Mouse (Mus musculus) heart, postnatal 10 days (tissue): ENCODE data around the gene Ccna2. TPM values are rescaled to one million over a fixed set of nuclear protein-coding genes. Genes with fewer than 3 reads are reported as not detected.

Source experiments
- DNase-seq, 2 experiments: peaks; one replicate each; pipeline ENCODE4 v3.0.0; 2021
- intact Hi-C: fragments of 180-260 bp; cut with DNase I; formaldehyde crosslinking; loops from one replicate; pipeline ENCODE4 v1.15.1; 2025
- total RNA-seq, 2 experiments: library from RNA; stranded (reverse); gene quantifications; 2 replicates each; pipeline ENCODE4 v1.2.3; 2021

Ccna2 gene
- total RNA-seq, 2 experiments from 2014 or later: 29.5 to 31.1 TPM

DNA sequence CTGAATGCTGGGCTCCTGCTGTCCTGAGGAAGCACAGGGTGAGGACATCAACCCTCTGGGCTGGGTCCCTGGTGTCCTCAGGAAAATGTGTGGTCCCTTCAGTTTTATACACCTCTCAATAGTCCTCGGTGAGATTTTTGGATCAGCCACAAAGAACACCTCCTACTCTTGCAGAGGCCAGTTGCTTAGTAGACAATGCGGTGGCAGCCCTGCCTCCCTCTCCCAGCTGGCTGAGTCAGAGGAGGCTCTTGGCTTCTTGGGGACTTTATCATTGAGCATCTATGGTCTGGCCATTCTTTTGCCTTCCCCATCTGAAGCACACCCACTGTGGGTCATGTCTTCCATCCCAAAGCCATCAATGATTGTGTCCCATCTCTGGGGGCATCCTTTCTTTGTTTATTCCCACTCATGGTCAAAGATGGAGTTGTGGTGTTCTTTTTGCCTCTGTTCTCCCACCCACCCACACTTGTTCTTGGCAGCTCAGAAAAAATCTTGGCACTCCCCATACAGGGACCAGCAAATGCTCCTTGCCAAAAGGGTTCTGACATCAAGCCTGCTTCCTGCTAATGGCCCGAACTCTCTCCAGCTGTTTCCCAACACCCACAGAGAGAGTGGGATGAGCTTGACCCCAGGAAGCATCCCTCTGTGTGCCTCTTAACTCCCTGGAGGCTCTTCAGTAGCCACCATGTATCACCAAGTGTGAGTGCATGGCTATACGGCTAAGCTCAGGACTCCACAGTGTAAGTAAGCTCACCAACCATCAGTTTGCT, 34.1 kb downstream of the Ccna2 start:
- intact Hi-C loops: no loop called here
- peak; percentile 24 to 32 for DNase-seq

DNA sequence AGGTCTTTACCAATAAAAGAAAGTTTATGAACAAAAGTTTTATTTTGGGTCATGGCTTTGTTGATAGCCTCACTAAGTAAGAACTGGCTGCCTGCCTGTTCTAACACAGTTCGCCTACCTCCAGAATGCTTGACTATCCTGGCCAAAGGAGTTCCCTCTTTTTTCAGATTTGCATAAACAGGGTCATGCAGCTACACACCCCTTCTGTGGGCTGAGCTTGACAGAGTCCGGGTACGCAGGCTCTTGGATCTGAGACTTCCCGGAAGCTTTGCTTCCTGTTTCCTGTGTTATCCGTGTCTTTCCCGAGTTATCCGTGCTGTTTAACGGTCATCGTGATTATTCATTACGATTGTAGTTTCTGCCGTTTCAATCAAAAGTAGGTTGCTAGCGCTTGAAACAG, 35.9 kb downstream of the Ccna2 start:
- intact Hi-C loops: no loop called here
- no peak for DNase-seq

DNA sequence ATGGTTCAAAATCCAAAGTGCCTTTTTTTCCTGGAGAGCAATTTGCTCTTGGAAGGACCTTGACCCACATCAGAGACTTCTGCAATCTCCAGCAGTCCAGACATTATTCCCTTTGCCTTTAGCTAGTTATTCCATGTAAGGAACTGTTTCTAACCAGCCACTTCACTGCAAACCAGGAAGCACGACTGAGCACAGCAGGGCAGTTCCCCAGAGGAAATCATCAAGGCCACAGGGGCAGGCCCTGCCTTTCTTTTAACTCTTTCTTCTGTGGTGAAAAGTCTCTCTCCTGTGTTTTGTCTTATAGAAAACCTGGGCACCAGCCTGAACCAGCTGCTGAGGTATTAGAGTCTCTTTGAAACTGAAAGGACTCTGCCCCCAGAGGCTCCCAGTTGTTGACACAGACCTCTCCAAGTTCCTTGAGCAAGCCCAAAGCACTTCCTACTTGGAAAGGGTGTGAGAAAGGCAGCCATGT, 38.7 kb downstream of the Ccna2 start:
- DNase-seq: no peak
- intact Hi-C loops: no loop called here

DNA sequence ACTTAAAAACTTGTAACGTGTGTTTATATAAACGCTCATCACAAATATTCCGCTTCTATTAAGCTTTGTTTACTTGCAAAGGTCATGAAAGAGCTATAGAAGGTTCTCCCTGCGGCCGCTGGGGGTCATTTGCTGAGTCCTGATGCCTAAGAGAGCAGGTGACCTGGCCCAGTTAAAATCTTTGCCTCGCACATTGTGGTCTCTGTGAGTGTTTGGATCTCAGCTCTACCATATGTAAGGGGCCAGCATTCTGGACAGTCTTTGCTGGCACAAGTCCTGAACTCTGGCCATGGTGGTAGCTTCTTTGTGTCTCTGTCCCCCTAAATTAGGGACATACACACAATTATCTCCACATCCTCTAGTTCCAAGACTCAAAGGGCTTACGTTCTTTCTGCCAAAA, 39.2 kb downstream of the Ccna2 start:
- intact Hi-C loops: no loop called here

DNA sequence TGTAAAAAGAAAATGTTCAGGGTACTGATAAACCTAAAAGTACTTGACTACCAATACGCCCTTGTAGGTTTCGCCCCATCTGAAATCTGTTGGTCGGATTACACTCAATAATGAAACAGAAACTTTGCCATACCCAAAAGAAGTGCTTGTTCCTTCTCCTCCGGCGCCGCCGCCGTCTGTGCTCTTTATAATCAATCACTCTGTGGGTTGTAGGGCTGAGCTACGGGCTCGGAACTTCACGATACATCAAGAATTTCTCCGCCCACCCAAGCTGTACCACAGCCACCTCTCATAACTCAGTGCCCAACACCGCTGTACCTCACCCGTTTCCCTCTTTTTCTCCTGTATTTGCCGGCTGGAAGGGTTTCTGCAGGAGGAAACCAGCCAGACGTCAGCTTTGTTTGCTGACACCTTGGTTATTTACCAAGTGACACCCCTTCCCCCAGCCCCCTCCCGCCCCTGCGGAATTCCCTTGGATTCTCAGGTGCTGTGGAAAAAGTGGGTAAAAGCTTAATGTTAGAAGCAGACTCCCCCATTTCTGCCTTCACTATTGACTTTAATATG, 39.9 kb downstream of the Ccna2 start:
- DNase-seq: no peak
- intact Hi-C loops: no loop called here

More for the DNA sequence above, 39.2 kb downstream of the Ccna2 start:
- DNase-seq: no peak

DNA sequence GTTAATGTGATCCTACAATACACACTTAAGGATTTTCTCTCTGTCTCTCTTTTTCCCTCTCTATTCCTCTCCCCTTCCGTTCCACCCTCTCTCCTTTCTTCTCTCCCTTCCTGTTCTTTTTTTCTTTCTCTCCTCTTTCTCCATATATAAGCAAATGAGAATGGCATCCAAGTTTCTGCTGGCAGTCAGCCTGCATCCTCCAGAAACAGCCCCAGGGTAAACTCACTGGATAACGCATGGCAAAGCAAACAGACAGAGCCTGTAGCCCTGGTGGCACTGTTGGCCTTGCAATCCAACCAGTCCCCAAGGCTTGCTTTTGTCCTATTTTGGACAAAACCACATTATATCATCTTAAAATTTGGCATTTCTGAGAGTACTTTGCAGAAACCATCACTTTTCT, 40.7 kb downstream of the Ccna2 start:
- intact Hi-C loops: no loop called here

DNA sequence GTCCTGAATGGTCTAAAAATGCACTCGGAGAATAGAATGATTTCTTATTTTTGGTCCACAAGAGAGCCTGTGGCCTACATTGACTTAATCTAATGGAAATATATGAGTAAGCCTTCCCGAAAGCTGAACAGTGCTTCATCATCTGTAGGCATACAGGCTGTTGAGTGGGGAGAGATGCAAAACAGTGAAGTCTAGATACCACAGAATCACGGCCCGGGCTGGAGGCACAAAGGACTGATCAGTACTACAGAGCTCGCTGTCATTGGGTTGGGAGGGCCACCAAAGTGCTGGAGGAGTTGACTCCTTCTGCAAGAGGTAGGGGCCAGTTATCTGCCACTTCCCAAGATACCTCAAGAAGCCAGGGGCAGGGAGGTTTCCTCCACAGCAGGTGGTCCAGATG, 41.2 kb downstream of the Ccna2 start:
- intact Hi-C loops: no loop called here
- DNase-seq: no peak

More for the DNA sequence above, 40.7 kb downstream of the Ccna2 start:
- peak in 1 of 2 experiments; percentile 11 for DNase-seq

DNA sequence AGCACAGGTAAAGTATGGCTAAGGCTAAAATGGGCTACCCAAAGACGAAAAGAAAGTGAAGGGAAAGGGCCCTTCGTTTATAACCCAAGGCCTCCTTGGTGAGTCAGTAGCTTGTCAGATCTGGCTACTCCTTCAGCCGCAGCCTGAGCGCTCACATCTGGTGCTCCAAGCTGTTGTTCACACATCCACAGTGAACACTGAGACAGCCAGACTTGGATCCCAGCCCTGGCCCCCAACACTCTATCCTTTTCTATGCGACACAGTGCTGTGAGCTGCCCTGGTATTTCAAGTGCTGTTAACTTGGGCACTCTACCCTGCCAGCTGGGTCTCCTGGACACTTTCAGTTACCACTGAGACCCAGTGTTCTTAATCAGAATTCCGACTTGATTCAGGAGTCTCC, 41.6 kb downstream of the Ccna2 start:
- intact Hi-C loops: no loop called here

DNA sequence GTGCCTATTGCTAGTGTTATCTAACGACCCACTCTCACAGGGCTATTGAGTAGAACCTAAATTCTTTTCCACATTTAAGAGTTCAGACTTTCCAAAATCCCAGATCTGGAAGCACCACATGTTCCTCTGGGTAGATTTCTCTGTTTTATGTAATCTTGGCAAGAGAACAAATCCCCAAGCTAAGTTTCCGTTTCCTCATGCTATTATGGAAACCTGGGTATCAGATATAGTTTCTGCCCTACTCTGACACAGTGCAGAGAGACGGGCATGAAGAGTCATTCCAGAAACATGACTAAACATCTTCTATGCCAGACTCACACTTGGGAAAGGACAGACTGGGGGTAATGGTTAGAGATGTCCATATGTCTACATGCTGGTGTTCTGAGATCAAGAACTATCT, 47.5 kb downstream of the Ccna2 start:
- intact Hi-C loops: no loop called here

More for the DNA sequence above, 41.6 kb downstream of the Ccna2 start:
- DNase-seq: peak; percentile 78 to 83

DNA sequence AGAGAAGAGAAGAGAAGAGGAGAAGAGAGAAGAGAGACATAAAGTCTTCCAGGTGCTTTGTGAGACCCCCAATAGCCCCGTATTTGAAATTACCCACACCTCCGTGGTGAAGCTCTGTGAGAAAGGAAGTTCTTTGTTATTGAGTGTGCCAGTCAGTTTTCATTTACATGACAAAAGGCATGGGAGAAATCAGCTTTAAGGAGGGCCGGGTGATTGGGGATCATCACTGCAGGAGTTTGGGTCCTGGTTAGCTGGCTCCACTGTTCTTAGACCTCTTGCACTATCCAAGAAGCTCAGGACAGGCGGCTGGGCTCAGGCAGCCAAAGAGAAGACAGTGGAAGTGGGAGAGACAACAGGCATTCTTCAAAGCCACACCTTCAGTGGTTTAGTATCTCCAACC, 49.8 kb downstream of the Ccna2 start:
- no peak for DNase-seq
- intact Hi-C loops: no loop called here

More for the DNA sequence above, 47.5 kb downstream of the Ccna2 start:
- DNase-seq: no peak

DNA sequence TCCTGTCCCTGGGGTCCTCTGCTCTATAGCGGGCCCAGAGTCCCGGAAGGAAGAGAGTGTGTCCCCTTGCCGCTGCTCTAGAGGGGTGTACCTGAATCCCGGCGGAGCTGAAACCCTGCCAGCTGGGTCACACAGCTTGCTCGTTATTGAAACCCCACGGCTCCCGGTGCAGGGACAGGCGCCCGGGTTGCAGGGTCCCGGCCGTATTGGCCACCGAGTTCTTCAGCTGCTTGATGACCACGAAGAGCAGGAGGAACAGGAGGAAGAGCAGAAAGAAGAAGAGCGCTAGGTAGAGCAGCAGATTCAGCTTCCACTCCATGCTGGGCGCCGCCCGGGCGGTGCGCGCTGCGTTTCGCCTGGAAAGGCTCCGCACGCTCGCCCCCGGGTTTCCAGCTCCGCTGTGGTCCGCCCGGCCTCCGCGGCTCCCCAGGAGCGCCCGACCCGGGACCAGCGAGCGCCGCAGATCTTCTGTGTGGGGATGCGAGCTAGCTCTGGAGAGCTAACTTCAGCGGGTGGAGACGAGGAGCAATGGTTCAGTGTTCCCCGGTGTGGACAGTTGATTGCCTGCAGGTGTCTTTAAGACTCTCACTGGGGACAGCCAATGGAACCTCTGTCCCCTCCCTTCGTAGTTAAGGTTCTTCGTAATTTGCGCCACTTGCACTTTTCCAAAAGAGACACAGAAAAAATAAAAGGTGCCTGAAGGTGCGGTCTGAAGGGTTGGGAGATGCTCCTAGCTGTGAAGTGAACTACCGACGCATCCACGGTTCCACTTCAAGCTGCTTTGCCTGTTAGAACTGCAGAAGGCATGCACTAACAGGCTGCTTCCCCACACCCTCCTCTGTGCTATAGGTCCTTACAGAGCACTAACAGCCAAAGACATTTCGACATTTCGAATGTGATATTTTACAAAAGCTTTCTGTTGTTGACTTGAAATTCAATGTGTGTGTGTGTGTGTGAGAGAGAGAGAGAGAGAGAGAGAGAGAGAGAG, 50.6 kb downstream of the Ccna2 start, which contains the start of gene Gm11549:
Gene Gm11549 (minus strand): TSS at position 741 of the 988 bp plus-strand sequence.
- intact Hi-C loops: no loop called here
- peak; percentile 24 to 40 for DNase-seq

DNA sequence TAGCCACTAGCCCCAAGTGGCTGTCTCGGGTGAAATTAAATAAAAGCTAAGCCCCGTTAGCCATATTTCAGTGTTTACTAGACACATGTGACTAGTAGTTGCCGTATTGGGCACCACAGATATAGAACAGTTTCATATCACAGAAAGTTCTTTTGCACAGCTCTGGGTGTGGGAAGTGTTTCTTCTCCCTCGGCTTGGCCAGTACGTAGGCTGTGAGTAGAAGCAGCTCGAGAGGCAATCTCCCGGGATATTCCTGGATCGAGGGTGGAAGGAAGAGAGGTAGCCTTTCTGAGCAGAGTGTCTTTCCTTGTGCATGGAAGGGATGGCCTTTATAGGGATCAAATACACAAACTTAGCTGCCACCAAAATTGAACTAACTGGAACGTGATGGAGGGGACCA, 55.8 kb downstream of the Ccna2 start:
- no peak for DNase-seq
- intact Hi-C loops: no loop called here

Other genes with a start within 250 kb of the Ccna2 start
- gene Anxa5, start 96.3 kb downstream of the Ccna2 start, total RNA-seq: 100 to 1,000 TPM; 234 to 248 TPM
- under 1 TPM in 1 of 2 experiments, not detected in 1; 0.79 TPM for gene 1810062G17Rik, start 96.2 kb downstream of the Ccna2 start, total RNA-seq
- gene Gm11549, start 50.3 kb downstream of the Ccna2 start, total RNA-seq: not detected
- 10 to 100 TPM; 23.9 to 27.1 TPM for gene Exosc9, start 19.5 kb downstream of the Ccna2 start, total RNA-seq
- 1 to 10 TPM; 7.7 to 8.1 TPM for gene Bbs7, start 41.3 kb upstream of the Ccna2 start, total RNA-seq
- 10 to 100 TPM; 13.1 to 17.0 TPM for gene Trpc3, start 118.0 kb upstream of the Ccna2 start, total RNA-seq